Mouse (Mus musculus) limb, embryonic 14.5 days (tissue): ENCODE results near the gene Suclg1. TPM values are rescaled to one million over a fixed set of nuclear protein-coding genes. Genes with fewer than 3 reads are reported as not detected.
A peak's percentile ranks its signal among the peaks of the same experiment; 100 is the strongest.

Experiments used
- ATAC-seq: fragments of 200-750 bp; cut with Nextera tagmentation; 2 replicates; pipeline ENCODE4 v1.8.0; 2017; ENCODE audit warnings: low read depth, moderate number of reproducible peaks, moderate TSS enrichment; ENCODE audit not compliant: low FRiP score
- DNase-seq: peaks from one replicate; pipeline ENCODE4 v3.0.0-alpha.2; 2015; ENCODE audit warnings: low spot score
- H3K27ac ChIP-seq: fragments of 300-500 bp; sonication (generic); replicated peaks from 2 replicates; pipeline ENCODE4 v1.5.1; 2014; ENCODE audit warnings: low read depth, mild to moderate bottlenecking, low read length, moderate library complexity, mixed read lengths
- H3K27me3 ChIP-seq: fragments of 300-500 bp; sonication (generic); 2 replicates; pipeline ENCODE4 v1.6.1; 2014; ENCODE audit warnings: low read length, mixed read lengths; ENCODE audit not compliant: control insufficient read depth, insufficient read depth
- H3K36me3 ChIP-seq: fragments of 300-500 bp; sonication (generic); 2 replicates; pipeline ENCODE4 v1.6.1; 2014; ENCODE audit warnings: mild to moderate bottlenecking, low read length, moderate library complexity, mixed read lengths; ENCODE audit not compliant: control insufficient read depth, insufficient read depth
- H3K4me1 ChIP-seq: fragments of 300-500 bp; sonication (generic); 2 replicates; pipeline ENCODE4 v1.6.1; 2014; ENCODE audit warnings: antibody characterized with exemption, low read length, mixed read lengths; ENCODE audit not compliant: control insufficient read depth, insufficient read depth
- H3K4me2 ChIP-seq: fragments of 300-500 bp; sonication (generic); replicated peaks from 2 replicates; pipeline ENCODE4 v1.6.1; 2014; ENCODE audit warnings: low read depth, mild to moderate bottlenecking, low read length, moderate library complexity; ENCODE audit not compliant: severe bottlenecking
- H3K4me3 ChIP-seq: fragments of 300-500 bp; sonication (generic); replicated peaks from 2 replicates; pipeline ENCODE4 v1.5.1; 2014; ENCODE audit warnings: low read length
- H3K9ac ChIP-seq: fragments of 300-500 bp; sonication (generic); 2 replicates; pipeline ENCODE4 v1.6.1; 2014; ENCODE audit warnings: mild to moderate bottlenecking, low read depth, low read length, moderate library complexity; ENCODE audit not compliant: severe bottlenecking
- H3K9me3 ChIP-seq: fragments of 300-500 bp; sonication (generic); 2 replicates; pipeline ENCODE4 v1.6.1; 2016; ENCODE audit warnings: low read length; ENCODE audit not compliant: control insufficient read depth
- POLR2A ChIP-seq: fragments of 200-500 bp; IDR thresholded peaks from 2 replicates; pipeline ENCODE4 v1.8.0; 2012; ENCODE audit warnings: inconsistent platforms, mild to moderate bottlenecking, moderate library complexity, borderline replicate concordance; ENCODE audit not compliant: insufficient read depth, insufficient read length; ENCODE audit errors: extremely low read depth
- WGBS: fragments of 180-500 bp; shearing (Covaris S2); extraction: QIAGEN DNeasy Blood & Tissue Kit; methylation state at CpG from one replicate; pipeline ENCODE4 v1.1.7; 2014; 5-methylcytosine and 5-hydroxymethylcytosine counted together
- polyA plus RNA-seq, 2 experiments: library from polyadenylated mRNA; depleted of rRNA in 1 of 2; stranded (reverse) in 1 of 2; unstranded in 1 of 2; fragments of >200 nt; fragmentation: Nextera tagmentation in 1 of 2; extraction: Ambion mirVana in 1 of 2; gene quantifications; 2 replicates each; pipeline versions ENCODE4 v1.2.1 to v1.2.3; 2012 to 2014

Gene Suclg1
- polyA plus RNA-seq, 2 experiments, result 110 to 162 TPM

GRCm38 (mm10) chr6:73227376-73228158 lies 20.6 kb upstream of the Suclg1 start:
- H3K4me2 ChIP-seq, result no peak overlapping the region
- 40% methylated on average over 10 of the region's 10 CpGs for WGBS
- no peak overlapping the region for H3K27ac ChIP-seq
- H3K9me3 ChIP-seq, result no peaks in the 10 kb centered on the region
- no peak overlapping the region for H3K4me3 ChIP-seq
- no peak for TF ChIP-seq POLR2A
- peaks cover 6% of the 10 kb centered on the region for H3K4me1 ChIP-seq
- no peak overlapping the region for H3K9ac ChIP-seq
- ATAC-seq (no peak), DNase-seq (peak; percentile 57)
- no peaks in the 10 kb centered on the region for H3K27me3 ChIP-seq
- H3K36me3 ChIP-seq, result no peaks in the 10 kb centered on the region

GRCm38 (mm10) chr6:73228408-73228807 lies 19.8 kb upstream of the Suclg1 start:
- ATAC-seq, result peak; percentile 66
- 8% methylated on average over 4 of the region's 4 CpGs for WGBS
- H3K4me2 ChIP-seq, result no peak overlapping the region

GRCm38 (mm10) chr6:73228881-73229280 lies 19.3 kb upstream of the Suclg1 start:
- Histone ChIP-seq H3K27ac (peak overlapping the region; percentile 70; the same call in 1 of the 2 replicates), H3K9me3 (no peaks in the 10 kb centered on the region), H3K4me3 (no peak overlapping the region), H3K9ac (no peak overlapping the region), H3K27me3 (no peaks in the 10 kb centered on the region), H3K4me1 (no peaks in the 10 kb centered on the region), H3K4me2 (no peak overlapping the region), H3K36me3 (no peaks in the 10 kb centered on the region)
- no peak for DNase-seq
- 45% methylated on average over 3 of the region's 3 CpGs for WGBS
- ATAC-seq, result no peak
- TF ChIP-seq POLR2A, result no peak

More at GRCm38 (mm10) chr6:73228408-73228807, 19.8 kb upstream of the Suclg1 start:
- Histone ChIP-seq H3K4me3 (no peak overlapping the region), H3K36me3 (no peaks in the 10 kb centered on the region), H3K4me1 (no peaks in the 10 kb centered on the region), H3K9me3 (no peaks in the 10 kb centered on the region), H3K9ac (no peak overlapping the region), H3K27me3 (no peaks in the 10 kb centered on the region), H3K27ac (peak overlapping the region; percentile 70; the same call in 1 of the 2 replicates)
- peak; percentile 76 for DNase-seq
- TF ChIP-seq POLR2A, result no peak

GRCm38 (mm10) chr6:73232152-73232584 lies 16.0 kb upstream of the Suclg1 start:
- H3K27ac ChIP-seq, result no peak overlapping the region
- no peaks in the 10 kb centered on the region for H3K4me1 ChIP-seq
- no peak overlapping the region for H3K9ac ChIP-seq
- H3K36me3 ChIP-seq, result no peaks in the 10 kb centered on the region
- ATAC-seq (no peak), DNase-seq (no peak)
- no peaks in the 10 kb centered on the region for H3K9me3 ChIP-seq
- H3K27me3 ChIP-seq, result no peaks in the 10 kb centered on the region
- TF ChIP-seq POLR2A, result no peak
- no peak overlapping the region for H3K4me2 ChIP-seq
- H3K4me3 ChIP-seq, result no peak overlapping the region
- WGBS, result 85% methylated on average over 12 of the region's 12 CpGs

GRCm38 (mm10) chr6:73233202-73233726 lies 14.9 kb upstream of the Suclg1 start:
- DNase-seq, result no peak
- H3K4me1 ChIP-seq, result no peaks in the 10 kb centered on the region
- no peak overlapping the region for H3K4me3 ChIP-seq
- H3K9ac ChIP-seq, result no peak overlapping the region
- H3K27ac ChIP-seq, result no peak overlapping the region
- H3K4me2 ChIP-seq, result no peak overlapping the region
- H3K9me3 ChIP-seq, result no peaks in the 10 kb centered on the region
- no peaks in the 10 kb centered on the region for H3K27me3 ChIP-seq
- no peak for ATAC-seq
- H3K36me3 ChIP-seq, result no peaks in the 10 kb centered on the region
- no peak for TF ChIP-seq POLR2A
- 90% methylated on average over 6 of the region's 6 CpGs for WGBS
